Mouse (Mus musculus): ENCODE measurements around the gene Hist1h4f.

Gene Hist1h4f

DNA sequence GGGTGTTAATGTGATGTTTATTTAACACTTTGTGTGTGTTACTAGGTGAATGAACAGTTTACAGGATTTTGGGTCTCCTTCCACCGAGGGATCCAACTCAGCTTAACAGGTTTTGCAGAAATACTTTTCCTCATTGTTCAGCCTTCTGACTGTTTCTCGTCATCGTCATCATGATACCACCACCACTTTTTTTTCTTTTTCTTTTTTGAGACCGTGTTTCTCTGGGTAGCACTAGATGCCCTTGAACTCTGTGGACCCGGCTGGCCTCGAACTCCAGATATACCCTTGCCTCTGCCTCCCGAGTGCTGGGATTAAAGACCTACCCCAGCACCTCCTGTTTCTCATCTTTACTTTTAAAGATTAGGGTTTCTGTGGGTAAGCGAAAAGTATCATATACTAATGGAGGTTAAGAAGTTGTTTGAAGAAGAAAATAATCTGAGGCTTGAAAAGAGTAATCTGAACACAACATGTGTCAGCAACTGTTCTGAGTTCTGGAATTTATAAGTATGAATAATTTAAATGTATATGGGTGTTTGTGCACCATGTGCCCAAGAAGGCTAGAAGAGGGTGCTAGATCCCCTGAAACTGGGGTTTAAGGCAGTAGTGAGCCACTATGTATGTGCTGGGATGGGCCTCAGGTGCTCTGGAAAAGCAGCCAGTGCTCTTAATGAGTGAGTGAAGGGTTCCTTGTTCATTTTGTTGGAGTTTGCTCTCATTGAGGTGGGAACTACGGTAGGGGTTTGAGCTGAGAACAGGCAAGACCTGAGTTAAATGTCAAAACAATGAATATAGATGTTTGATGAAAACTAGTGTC lies 19.0 kb downstream of the Hist1h4f start:
- DNase-seq, result no peak

DNA sequence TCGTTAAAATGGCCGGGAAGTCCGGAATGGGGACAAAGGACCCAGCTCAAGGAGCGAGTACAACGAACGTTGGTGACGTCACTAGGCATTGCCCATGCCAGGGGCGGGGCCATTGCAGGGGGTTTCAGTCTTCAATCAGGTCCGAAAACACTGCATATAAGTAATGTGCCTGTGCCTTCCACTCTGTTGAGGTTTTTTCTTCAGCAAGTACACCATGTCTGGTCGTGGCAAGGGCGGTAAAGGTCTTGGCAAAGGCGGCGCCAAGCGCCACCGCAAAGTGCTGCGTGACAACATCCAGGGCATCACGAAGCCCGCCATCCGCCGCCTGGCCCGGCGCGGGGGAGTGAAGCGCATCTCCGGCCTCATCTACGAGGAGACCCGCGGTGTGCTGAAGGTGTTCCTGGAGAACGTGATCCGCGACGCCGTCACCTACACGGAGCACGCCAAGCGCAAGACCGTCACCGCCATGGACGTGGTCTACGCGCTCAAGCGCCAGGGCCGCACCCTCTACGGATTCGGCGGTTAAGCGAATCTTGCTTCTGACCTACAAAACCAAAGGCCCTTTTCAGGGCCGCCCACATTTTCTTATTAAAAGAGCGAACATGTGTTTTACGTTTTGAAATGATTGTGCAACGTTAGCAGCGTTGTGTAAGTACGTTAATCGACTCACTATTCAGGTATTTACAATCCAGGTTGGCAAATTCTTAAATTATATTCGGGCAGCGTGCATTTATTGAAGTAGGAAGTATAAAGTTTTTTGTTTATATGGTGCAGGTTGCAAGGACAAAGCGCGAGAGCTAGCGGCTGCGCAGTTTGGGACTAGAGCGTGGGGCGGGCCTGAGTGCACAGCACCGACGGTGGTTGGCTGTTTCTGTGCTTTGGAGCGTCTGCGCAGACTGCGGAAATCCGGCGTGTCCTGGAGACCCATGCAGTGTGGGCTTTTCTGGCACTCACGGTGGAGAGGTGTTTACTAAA lies 20.3 kb downstream of the Hist1h4f start, which contains the start of gene Hist1h4h:
TSS of gene Hist1h4h (plus strand) at position 150 of the 975 bp plus-strand sequence.
- peak; percentile 98 for DNase-seq

DNA sequence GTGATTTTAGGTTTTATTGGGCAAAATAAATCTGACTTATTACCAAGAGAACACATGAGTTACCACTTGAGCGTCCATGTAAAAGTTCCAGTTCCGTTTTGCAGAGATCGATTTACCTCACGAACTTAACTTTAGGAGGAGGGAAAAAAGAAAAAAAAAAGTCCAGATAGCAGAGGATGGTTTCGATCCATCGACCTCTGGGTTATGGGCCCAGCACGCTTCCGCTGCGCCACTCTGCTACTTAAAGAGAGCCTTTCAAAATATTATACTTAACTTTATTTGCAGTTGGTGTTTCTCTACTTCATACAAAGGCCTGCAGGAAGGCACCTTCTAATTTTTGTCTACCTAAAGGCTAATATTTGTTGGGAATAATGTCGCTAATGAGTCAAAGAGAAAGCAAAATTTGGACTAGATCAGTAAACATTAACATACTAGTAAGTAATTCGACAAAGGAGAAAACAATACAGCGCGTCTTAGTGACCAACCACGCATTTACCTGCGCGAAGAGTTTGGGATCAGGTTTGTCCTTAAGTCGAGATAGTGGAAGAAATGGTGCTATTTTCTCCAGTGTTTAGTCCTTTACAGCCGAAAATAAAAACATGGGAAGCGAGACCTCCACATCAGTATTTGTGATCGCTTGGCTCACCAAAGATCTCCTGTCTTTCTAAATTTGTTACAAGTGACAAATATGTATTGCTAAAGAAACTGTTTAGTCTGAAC lies 21.1 kb downstream of the Hist1h4f start:
- DNase-seq, result peak; percentile 75

DNA sequence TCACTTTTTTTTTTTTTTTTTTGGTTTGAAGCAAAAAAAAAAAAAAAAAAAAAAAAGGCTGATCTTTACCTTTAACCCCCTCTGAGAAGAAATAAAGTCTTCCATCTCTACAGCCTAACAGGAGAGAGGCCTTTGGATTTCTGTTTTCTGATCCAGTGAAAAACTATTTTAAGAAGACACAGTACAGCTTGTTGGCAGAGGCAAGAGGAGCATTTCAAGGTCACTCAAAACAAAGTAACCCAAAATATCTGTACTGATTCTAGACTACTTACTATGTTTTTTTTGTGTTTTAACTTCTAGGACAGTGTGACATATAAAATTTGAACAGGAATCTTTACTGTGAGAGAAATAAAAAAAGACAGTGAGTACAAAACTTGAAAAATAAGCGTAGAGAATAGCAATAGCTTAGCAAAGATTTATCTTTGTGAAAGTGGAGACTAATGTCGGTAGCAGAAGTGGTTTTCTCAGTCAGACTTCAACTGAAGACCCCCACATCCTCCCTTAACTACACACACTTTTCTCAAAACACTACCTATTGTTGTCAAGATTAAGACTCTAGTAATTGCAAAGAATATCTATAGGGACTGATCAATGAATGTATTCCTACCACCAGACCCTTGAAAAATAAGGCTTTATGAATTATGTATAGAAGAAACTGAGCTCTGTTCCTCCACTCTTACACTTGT lies 21.8 kb downstream of the Hist1h4f start:
- DNase-seq, result no peak

DNA sequence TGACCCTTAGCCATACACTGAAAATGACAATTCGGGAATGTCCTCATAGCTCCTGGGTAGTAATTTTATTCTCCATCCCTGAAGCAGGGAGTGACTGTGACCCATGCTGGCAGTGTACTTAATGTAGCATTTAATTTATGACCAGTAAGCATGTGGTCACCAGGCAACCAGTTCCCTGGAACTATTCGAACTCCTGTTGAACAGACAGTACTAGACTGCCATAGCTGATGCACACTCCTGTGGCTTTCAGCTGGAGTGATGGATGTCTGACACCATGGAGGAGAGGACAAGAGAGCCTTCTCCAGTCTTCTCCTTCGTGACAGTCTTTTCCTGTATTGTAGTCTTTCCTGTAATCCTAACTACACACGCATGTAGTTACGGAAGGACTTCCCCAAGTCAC lies 22.4 kb downstream of the Hist1h4f start:
- no peak for DNase-seq

DNA sequence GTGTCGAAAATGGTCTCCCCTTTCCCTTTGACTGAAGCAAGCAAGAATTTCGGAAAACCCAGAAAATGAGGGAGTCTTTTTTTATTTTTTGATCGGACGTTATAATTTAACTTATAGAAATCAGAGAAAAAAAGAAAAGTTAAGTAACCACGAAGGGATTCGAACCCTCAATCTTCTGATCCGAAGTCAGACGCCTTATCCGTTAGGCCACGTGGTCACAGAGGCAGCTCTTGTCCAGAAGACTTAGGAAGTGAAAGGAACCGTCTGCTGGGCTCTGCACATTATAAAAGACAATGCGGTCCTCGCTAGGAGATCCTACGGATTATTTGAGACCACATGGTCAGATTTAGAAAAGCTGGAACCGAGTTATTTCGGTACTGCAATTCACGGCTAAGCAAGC lies 25.1 kb downstream of the Hist1h4f start:
- peak; percentile 91 for DNase-seq

DNA sequence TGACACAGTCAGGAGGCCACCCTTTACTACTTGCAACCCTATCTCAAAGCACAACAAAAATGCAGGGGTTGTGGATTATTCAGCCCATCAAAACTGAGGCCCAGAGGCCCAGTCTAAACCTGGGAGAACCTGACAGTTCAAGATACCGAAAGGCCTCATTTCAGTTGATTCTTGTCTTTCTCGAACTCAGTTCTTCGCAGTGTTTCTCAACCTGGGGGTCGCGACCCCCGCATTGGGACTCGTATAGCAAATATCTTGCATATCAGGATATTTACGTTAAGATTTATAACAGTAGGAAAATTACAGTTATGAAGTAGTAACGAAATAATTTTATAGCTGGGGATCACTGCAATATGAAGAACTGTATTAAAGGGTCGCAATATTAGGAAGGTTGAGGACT lies 25.5 kb downstream of the Hist1h4f start:
- DNase-seq, result no peak

DNA sequence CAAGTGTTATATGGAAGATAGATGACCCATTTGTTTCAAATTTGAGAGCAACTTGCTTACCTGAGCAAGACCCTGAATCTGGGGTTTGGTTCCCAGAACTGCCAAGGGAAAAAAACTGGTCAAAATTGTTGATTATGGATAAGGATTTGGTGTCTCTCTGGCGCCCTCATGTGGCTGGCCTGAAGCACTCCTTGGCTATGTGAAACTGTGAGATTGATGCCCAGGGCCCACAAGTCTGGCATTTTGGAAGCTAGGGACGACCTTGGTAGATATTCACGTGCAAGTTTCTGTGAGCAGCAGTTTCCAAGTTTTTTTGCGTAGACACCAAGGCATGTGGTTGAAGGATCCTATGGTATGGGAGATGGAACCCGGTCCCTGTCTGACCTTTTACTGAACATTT lies 26.8 kb downstream of the Hist1h4f start:
- peak; percentile 78 for DNase-seq

DNA sequence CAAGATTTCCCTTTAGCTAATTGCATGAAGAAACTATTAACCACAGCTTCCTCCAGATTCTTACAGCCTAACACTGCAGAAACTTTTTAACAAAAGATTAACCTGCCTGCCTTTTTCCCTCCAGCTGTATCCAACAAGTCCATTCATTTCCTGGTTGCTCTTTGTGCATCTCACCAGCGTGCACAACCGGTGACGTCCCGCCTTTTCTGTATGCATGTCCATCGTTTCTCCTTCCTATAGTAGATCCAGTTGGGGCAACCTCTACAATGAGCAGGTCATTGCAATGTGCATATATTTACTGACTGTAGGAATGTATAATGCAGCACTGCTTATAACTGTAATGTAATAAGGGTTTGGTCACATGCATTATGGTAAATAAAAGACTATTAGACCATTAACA lies 27.5 kb downstream of the Hist1h4f start:
- DNase-seq, result no peak

DNA sequence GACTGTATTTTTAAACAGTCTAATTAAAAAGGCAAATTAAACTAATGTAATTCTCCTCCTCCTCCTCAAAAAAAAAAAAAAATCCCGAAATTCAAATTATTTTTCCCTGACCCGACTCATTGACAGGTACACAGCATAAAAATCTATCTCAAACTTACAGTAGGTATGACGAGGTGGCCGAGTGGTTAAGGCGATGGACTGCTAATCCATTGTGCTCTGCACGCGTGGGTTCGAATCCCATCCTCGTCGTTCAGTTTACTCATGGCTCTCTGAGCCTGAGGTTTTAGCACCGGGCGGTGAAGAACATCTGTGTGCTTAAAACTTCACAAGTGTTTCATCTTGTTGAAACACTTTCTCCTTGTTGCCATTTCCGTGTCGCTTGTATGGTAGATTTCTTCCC lies 29.7 kb downstream of the Hist1h4f start:
- peak; percentile 93 for DNase-seq

DNA sequence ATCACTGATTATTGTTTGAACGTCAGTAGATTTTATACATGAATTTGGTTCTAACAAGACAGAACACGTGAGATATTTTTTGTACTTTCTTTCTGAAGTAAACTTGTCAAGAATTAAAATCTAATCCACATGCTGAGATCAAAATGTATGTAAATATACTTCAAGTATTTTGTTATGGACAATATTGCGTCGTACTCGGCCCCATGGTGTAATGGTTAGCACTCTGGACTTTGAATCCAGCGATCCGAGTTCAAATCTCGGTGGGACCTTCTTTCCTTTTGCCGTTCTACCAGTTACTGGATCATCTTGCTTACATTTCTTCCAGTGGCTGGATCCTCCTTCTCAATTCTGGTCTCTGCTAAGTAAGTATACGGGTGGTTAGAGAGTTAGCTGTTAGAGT lies 32.0 kb downstream of the Hist1h4f start:
- DNase-seq, result peak; percentile 84

DNA sequence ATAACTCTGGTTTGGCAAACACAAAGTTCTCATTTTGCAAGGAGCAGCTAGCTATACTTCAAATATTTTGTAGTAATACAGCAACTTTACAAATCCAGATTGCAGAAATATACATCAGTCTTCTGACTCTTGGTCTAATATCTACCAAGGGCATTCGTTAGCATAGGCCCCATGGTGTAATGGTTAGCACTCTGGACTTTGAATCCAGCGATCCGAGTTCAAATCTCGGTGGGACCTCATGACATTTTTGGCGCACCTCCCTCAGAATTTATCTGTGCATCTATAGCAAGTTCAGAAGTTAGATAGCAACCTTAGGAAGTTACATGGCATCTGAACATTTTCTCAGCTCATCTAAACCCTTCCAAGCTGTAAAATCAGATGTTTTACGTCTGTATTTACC lies 32.6 kb downstream of the Hist1h4f start:
- DNase-seq, result peak; percentile 88

DNA sequence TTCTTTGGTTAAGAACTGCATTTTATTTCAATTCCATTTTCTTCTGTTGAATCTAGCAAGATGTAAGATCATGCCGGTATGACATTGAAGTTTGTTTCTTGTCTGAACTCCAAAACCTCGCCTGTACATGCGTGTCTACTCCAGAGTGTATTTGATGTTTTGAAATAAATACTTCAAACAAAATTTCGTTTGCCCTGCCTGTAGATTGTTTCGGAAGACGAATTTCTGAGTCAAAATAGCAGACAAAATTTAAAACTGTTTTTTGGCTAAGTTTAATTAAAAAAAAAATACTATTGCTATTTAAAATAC lies 33.2 kb downstream of the Hist1h4f start:
- no peak for DNase-seq

DNA sequence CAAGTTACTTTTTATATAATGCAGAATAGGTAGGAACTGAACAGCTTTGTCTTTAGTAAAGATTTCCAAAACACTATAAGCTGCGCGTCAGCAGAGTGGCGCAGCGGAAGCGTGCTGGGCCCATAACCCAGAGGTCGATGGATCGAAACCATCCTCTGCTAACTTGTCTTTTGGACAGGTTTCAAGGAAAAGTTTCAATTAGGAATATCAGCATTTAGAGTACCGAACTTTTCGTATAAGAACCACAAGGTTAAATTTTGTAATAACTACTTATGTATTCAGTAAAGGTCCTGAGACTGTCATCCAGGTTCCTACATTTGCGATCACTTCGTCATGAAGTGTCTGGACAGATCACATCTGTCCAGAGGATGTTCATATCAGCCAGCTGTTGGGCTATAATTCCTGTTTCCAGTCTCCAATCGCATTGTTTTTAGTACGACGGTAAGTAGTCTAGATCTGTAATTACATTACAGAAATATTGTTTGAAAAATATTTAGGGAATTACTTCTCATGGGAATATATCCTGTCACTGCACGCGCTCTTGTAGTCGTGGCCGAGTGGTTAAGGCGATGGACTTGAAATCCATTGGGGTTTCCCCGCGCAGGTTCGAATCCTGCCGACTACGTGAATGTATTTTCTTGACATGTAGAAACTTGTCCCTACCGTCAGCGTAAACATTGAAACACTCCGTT lies 33.7 kb downstream of the Hist1h4f start:
- peak; percentile 95 for DNase-seq

DNA sequence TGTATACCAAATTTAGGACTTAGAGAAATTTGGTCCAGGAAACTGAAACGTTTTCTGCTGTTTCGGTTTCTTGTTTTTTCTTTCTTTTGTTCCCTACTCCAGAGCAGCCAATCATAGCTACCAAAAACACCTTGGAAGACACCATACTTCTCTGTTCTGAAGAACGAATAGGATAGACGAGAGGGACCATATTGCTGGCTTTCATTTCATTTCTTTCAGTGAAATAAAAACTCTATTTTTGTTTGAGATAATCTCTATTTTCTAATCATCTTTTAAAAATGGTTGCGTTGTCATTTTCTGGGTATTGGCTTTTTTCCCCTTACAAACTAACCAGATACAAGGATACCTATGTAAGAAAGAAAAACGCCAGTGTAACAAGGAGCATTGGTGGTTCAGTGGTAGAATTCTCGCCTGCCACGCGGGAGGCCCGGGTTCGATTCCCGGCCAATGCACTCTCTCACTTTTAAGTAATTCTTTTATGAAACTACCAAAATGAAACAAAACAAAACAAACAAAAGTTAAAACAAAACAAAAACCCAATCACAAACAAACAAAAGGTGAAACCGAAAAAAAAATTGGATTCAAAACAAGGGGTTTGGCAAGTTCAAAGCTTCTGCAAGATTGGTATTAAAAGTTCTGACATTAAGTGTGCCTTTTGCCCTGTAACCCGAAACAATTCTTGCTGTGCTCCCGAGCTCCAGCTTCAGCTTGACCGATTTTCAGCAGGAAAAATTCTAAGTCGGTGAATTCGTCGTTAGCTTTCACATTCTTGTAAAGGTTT lies 34.4 kb downstream of the Hist1h4f start:
- DNase-seq, result peak; percentile 84

DNA sequence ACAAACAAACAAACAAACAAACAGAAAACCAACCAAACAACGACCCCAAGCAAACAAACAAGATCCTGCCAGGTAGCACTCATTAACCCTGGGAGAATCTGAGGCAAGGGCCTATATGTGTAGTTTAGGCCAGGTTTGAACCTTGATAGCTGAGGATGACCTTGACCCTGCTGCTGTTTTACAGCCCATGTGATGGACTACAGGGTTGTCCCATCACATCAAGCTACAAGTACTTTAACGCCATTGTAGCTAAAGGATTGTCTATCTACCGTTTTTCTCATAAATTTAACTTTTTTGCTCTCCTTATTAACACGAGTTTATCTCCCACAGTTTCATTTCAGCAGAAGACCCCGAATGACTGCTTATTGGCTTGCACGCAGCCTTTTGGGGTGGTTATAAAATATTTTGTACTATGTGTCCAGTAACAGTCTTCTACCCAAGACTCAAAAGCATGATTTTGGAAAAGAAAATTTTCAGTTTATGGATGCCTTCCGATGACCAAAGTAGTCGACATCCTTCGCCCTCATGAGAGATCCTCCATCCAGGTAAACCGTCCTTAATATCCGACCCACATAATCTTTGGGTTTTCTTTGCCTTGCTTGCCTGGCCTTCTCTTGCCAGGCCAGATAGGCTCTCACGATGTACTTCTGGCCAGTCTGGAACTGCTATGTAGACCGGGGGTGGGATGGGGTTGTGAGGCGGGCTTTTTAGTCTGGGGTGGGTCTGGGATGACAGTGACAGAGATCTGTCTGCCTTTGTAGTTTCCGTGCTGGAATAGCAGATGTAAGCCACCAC lies 35.4 kb downstream of the Hist1h4f start:
- DNase-seq, result no peak

DNA sequence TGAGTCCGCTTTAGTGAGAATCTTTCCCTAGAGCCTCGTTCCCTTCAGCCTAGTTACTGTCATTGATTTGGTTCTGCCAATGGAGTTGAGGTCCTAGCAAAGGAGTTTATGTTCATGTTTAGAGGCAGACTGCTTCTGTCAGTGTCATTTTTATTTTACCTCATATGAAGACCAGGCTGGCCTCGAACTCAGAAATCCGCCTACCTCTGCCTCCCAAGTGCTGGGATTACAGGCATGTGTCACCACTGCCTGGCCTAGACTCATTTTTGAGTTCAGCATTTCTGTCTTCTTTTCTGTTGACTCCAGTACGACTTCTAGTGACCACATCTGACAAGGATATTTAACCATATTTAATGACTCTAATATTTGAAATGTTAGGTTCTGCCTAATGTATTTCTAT lies 36.2 kb downstream of the Hist1h4f start:
- no peak for DNase-seq

DNA sequence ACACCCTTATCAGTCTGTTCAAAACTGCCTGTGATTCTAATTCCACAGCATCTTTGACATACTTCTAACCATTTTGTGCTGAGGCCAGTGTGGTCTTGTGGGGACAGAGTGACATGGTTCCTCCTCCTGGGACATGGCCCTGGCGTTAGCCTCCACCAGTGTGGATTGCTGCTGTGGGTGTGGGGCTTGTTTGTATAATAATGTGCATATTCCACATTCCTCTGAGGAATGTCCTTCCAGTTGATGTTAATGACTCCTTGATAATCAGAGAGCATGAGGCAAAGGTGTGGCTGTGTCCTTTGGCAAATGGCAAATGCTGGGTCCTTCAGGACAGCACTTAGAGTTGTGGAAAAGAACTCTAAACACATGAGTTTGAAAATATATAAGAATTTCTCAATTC lies 37.9 kb downstream of the Hist1h4f start:
- no peak for DNase-seq

DNA sequence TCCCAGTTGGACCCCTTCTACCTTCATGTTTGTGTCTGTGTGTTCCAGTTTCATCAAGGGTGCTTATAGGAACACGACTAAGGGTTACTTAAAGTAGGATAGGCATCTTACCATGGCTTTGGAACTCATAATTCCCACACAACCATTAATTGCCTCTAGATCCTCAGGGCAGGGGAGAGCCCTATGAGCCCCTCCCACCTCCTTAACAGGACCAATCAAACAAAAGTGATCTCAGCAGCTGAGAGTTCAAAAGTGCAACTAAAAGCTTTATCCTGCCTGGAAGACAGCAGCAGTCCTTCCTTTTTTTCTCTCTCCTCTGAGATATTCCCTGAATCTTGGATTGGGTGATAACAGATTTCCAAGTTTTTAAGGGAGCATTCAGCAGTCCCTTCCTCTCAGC lies 41.3 kb downstream of the Hist1h4f start:
- no peak for DNase-seq

DNA sequence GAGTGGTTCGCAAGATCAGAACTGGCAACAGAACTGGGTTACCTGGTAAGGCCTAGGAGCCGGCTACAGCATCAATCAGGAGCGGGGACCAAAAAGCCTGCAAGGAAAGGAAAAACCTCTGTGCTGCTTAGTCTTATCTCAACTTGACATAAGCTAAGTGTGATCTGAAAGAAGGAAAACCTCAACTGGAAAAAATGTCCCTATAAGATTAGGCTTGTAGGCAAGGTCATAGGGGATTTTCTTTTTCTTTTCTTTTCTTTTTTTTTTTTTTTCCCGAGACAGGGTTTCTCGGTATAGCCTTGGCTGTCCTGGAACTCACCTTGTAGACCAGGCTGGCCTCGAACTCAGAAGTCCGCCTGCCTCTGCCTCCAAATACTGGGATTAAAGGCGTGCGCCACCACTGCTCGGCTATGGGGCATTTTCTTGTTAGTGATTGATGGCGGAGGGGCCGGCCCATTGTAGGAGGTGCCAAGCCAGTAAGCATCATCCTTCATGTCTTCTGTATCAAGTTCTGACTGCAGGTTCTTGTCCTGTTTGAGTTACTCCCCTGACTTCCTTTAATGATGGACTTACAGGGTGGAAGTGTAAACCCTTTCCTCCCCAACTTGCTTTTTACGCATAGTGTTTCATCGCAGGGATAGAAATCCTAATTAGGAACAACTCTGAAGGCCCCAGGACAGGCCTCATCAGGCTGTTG lies 44.5 kb downstream of the Hist1h4f start:
- no peak for DNase-seq
